Comparison of ENCODE assay signal across 9 mouse cellular contexts in genomic region chr1:156659906-156660659, GRCm38 (mm10). TPM values are rescaled to one million over a fixed set of nuclear protein-coding genes. Genes with fewer than 3 reads are reported as not detected.
A peak's percentile ranks its signal among the peaks of the same experiment; 100 is the strongest.
DNase-seq lines count a peak whose midpoint lies in the region; ATAC-seq and TF ChIP-seq lines count a peak whose summit lies in the region.
"Had no signal": no experiment of that assay in that cellular context is flagged by ENCODE, and none has a peak within 500 bp of the region (broad histone marks: within the 10 kb centered on the region; RNA-seq: fewer than 3 reads in every experiment).

No protein-coding gene starts in this region.

- no peak for TF ChIP-seq EP300 in liver, embryonic 14.5 days (IDR thresholded peaks at IDR 0.05; ENCODE audit: low read depth)

- no peaks in the 10 kb centered on the region for H3K4me1 ChIP-seq in embryonic facial prominence, embryonic 11.5 days (ENCODE audit: control insufficient read depth, insufficient read depth, low read length)
- H3K4me1 ChIP-seq in embryonic facial prominence, embryonic 10.5 days = peaks cover 4% of the 10 kb centered on the region
- H3K4me1 ChIP-seq in liver, embryonic 14.5 days (replicated peaks; ENCODE audit: control insufficient read depth in 2 of 2, insufficient read depth in 2 of 2, low read length in 1 of 2) = peaks cover 0 to 3% of the 10 kb centered on the region in 2 experiments; a peak in 2 of 4 replicates
- no peaks in the 10 kb centered on the region for H3K4me1 ChIP-seq in hindbrain, embryonic 12.5 days

- H3K36me3 ChIP-seq in embryonic facial prominence, embryonic 11.5 days (replicated peaks; ENCODE audit: control insufficient read depth, insufficient read depth, low read depth, low read length) = no peaks in the 10 kb centered on the region
- H3K36me3 ChIP-seq in embryonic facial prominence, embryonic 10.5 days (replicated peaks) = peaks cover 8% of the 10 kb centered on the region; the same call in 1 of the 2 replicates
- H3K36me3 ChIP-seq in liver, embryonic 14.5 days (replicated peaks; ENCODE audit: control insufficient read depth, insufficient read depth, low read depth) = no peaks in the 10 kb centered on the region
- H3K36me3 ChIP-seq in hindbrain, embryonic 12.5 days = peaks cover 3% of the 10 kb centered on the region; the same call in 1 of the 2 replicates

- WGBS in embryonic facial prominence, embryonic 11.5 days = 74% methylated on average over 13 of the region's 13 CpGs
- 81% methylated on average over 13 of the region's 13 CpGs for WGBS in embryonic facial prominence, embryonic 10.5 days
- 58% methylated on average over 13 of the region's 13 CpGs for WGBS in liver, embryonic 14.5 days (ENCODE audit: insufficient replicate concordance)
- WGBS in hindbrain, embryonic 12.5 days = 81% methylated on average over 13 of the region's 13 CpGs

- no peak for ATAC-seq in embryonic facial prominence, embryonic 11.5 days (replicated peaks; ENCODE audit: insufficient number of reproducible peaks, low FRiP score, low TSS enrichment, low read depth)
- peak; percentile 77 for ATAC-seq in common myeloid progenitor, adult 5-6 weeks (replicated peaks; ENCODE audit: low read depth, poor library complexity, severe bottlenecking)
- peak; percentile 29; the same call in 1 of the 2 replicates for ATAC-seq in liver, embryonic 14.5 days (ENCODE audit: insufficient read depth)
- ATAC-seq in hindbrain, embryonic 12.5 days (ENCODE audit: low FRiP score) = no peak

- peak; percentile 18 for DNase-seq in embryonic facial prominence, embryonic 11.5 days (ENCODE audit: low spot score)
- no peak for DNase-seq in embryonic facial prominence, embryonic 10.5 days (ENCODE audit: low spot score)
- DNase-seq in CD4-positive helper T cell, adult 2 months (ENCODE audit: low read depth, low spot score) = peak; percentile 23
- no peak for DNase-seq in liver, embryonic 14.5 days (ENCODE audit: low read depth in 3 of 3, low spot score in 3 of 3)
- DNase-seq in thymus, adult 18-20 months = no peak
- no peak for DNase-seq in natural killer cell, adult 2 months (ENCODE audit: low spot score in 2 of 2)

- no peaks in the 10 kb centered on the region for H3K9me3 ChIP-seq in embryonic facial prominence, embryonic 11.5 days (replicated peaks; ENCODE audit: control insufficient read depth, low read length)
- no peaks in the 10 kb centered on the region for H3K9me3 ChIP-seq in embryonic facial prominence, embryonic 10.5 days
- no peaks in the 10 kb centered on the region for H3K9me3 ChIP-seq in liver, embryonic 14.5 days (ENCODE audit: control insufficient read depth, low read length)
- no peaks in the 10 kb centered on the region for H3K9me3 ChIP-seq in hindbrain, embryonic 12.5 days (replicated peaks)

- no peaks in the 10 kb centered on the region for H3K27me3 ChIP-seq in embryonic facial prominence, embryonic 11.5 days (ENCODE audit: control insufficient read depth, insufficient read depth, low read length)
- H3K27me3 ChIP-seq in embryonic facial prominence, embryonic 10.5 days (replicated peaks; ENCODE audit: low read depth, poor library complexity, severe bottlenecking) = no peaks in the 10 kb centered on the region
- no peaks in the 10 kb centered on the region for H3K27me3 ChIP-seq in liver, embryonic 14.5 days (ENCODE audit: control insufficient read depth, insufficient read depth, low read length)
- H3K27me3 ChIP-seq in hindbrain, embryonic 12.5 days = no peaks in the 10 kb centered on the region

- no peak overlapping the region for H3K4me3 ChIP-seq in embryonic facial prominence, embryonic 11.5 days (ENCODE audit: low read depth, low read length)
- no peak overlapping the region for H3K4me3 ChIP-seq in embryonic facial prominence, embryonic 10.5 days
- H3K4me3 ChIP-seq in liver, embryonic 14.5 days (ENCODE audit: insufficient read depth in 1 of 2, low read depth in 2 of 2, low read length in 2 of 2) = no peak overlapping the region
- no peak overlapping the region for H3K4me3 ChIP-seq in hindbrain, embryonic 12.5 days

- no peak overlapping the region for H3K27ac ChIP-seq in embryonic facial prominence, embryonic 11.5 days (replicated peaks; ENCODE audit: low read depth, low read length)
- H3K27ac ChIP-seq in embryonic facial prominence, embryonic 10.5 days (replicated peaks) = no peak overlapping the region
- no peak overlapping the region for H3K27ac ChIP-seq in liver, embryonic 14.5 days
- H3K27ac ChIP-seq in hindbrain, embryonic 12.5 days = no peak overlapping the region
- H3K27ac ChIP-seq: kidney, postnatal 0 days had no signal

- no peak overlapping the region for H3K9ac ChIP-seq in embryonic facial prominence, embryonic 11.5 days (replicated peaks; ENCODE audit: low read length)
- no peak overlapping the region for H3K9ac ChIP-seq in liver, embryonic 14.5 days (replicated peaks)
- H3K9ac ChIP-seq in hindbrain, embryonic 12.5 days = no peak overlapping the region

- no peak overlapping the region for H3K4me2 ChIP-seq in embryonic facial prominence, embryonic 11.5 days (ENCODE audit: low read depth, low read length)
- no peak overlapping the region for H3K4me2 ChIP-seq in liver, embryonic 14.5 days (ENCODE audit: low read depth)
- H3K4me2 ChIP-seq in hindbrain, embryonic 12.5 days (replicated peaks) = no peak overlapping the region

- no peak for TF ChIP-seq CTCF in liver, embryonic 14.5 days (IDR thresholded peaks at IDR 0.05; ENCODE audit: low read depth)

RNA-seq across cellular contexts. Expression of gene Tor3a, which starts 14.1 kb away (rescaled TPM):
- 3.3 and 4.0 TPM in 2 replicates for polyA plus RNA-seq in embryonic facial prominence, embryonic 11.5 days (2014; fragmentation: Nextera tagmentation; extraction: Ambion mirVana)
- polyA plus RNA-seq in embryonic facial prominence, embryonic 10.5 days (2016; fragmentation: Nextera tagmentation; extraction: Ambion mirVana) = 3.5 and 4.6 TPM in 2 replicates
- total RNA-seq in common myeloid progenitor, adult 5-6 weeks (2017) = 16.1 and 22.1 TPM in 2 replicates
- 1.7 and 2.2 TPM in 2 replicates for polyA plus RNA-seq in liver, embryonic 14.5 days (2012; rRNA removed)
- 3.0 and 3.4 TPM in 2 replicates for polyA plus RNA-seq in liver, embryonic 14.5 days (2014; fragmentation: Nextera tagmentation; extraction: Ambion mirVana)
- polyA plus RNA-seq in hindbrain, embryonic 12.5 days (2016; fragmentation: Nextera tagmentation; extraction: Ambion mirVana) = 5.0 and 6.5 TPM in 2 replicates

RNA-seq across cellular contexts. Expression of gene Fam20b, which starts 58.8 kb away (rescaled TPM):
- polyA plus RNA-seq in embryonic facial prominence, embryonic 11.5 days (2014; fragmentation: Nextera tagmentation; extraction: Ambion mirVana) = 20.9 and 24.0 TPM in 2 replicates
- polyA plus RNA-seq in embryonic facial prominence, embryonic 10.5 days (2016; fragmentation: Nextera tagmentation; extraction: Ambion mirVana) = 17.8 and 18.0 TPM in 2 replicates
- total RNA-seq in common myeloid progenitor, adult 5-6 weeks (2017) = 35.0 and 35.9 TPM in 2 replicates
- 5.2 and 7.5 TPM in 2 replicates for polyA plus RNA-seq in liver, embryonic 14.5 days (2012; rRNA removed)
- 9.9 and 11.1 TPM in 2 replicates for polyA plus RNA-seq in liver, embryonic 14.5 days (2014; fragmentation: Nextera tagmentation; extraction: Ambion mirVana)
- 29.7 and 32.1 TPM in 2 replicates for polyA plus RNA-seq in hindbrain, embryonic 12.5 days (2016; fragmentation: Nextera tagmentation; extraction: Ambion mirVana)

Comparison
In these comparisons a context has a peak if more than half of its experiments do, and no peak if none do; other contexts are left out.
1. DNase-seq: peak in embryonic facial prominence, embryonic 11.5 days (single experiment) and CD4-positive helper T cell, adult 2 months (single experiment); none in embryonic facial prominence, embryonic 10.5 days (single experiment), liver, embryonic 14.5 days (0 of 3), thymus, adult 18-20 months (0 of 2) and natural killer cell, adult 2 months (0 of 2).
2. ATAC-seq: peak in common myeloid progenitor, adult 5-6 weeks (single experiment) and liver, embryonic 14.5 days (single experiment); none in embryonic facial prominence, embryonic 11.5 days (single experiment) and hindbrain, embryonic 12.5 days (single experiment).